Mouse (Mus musculus) heart, adult 8-10 months (tissue): ENCODE data around the gene Prtg. TPM values are rescaled to one million over a fixed set of nuclear protein-coding genes. Genes with fewer than 3 reads are reported as not detected.

ENCODE experiments used
- DNase-seq: peaks from one replicate; pipeline ENCODE4 v3.0.0; 2022; ENCODE audit warnings: low spot score
- total RNA-seq, 4 experiments: library from RNA; stranded (reverse); gene quantifications; 2 replicates each; pipeline ENCODE4 v1.2.4; 2022

Prtg gene
- total RNA-seq, 4 experiments from 2014 or later, result 0.06 to 0.17 (median 0.12) TPM; not detected in 1

GRCm38 (mm10) chr9:72862186-72862585 lies 55.5 kb downstream of the Prtg start:
- no peak for DNase-seq

- no peak for DNase-seq
Measured at GRCm38 (mm10) chr9:72862955-72863354, 56.3 kb downstream of the Prtg start.

GRCm38 (mm10) chr9:72863773-72864172 lies 57.1 kb downstream of the Prtg start:
- no peak for DNase-seq

- no peak for DNase-seq
Measured at GRCm38 (mm10) chr9:72867434-72867833, 60.8 kb downstream of the Prtg start.

GRCm38 (mm10) chr9:72868774-72869173 lies 62.1 kb downstream of the Prtg start:
- DNase-seq, result no peak

- peak; percentile 49 for DNase-seq
Measured at GRCm38 (mm10) chr9:72871506-72872297, 65.0 kb downstream of the Prtg start.

- no peak for DNase-seq
Measured at GRCm38 (mm10) chr9:72872298-72873130, 65.8 kb downstream of the Prtg start.

GRCm38 (mm10) chr9:72875878-72876277 lies 69.2 kb downstream of the Prtg start:
- DNase-seq, result no peak

GRCm38 (mm10) chr9:72877905-72878304 lies 71.2 kb downstream of the Prtg start:
- DNase-seq, result no peak

- DNase-seq, result no peak
Measured at GRCm38 (mm10) chr9:72878656-72879055, 72.0 kb downstream of the Prtg start.

- DNase-seq, result no peak
Measured at GRCm38 (mm10) chr9:72879601-72880000, 72.9 kb downstream of the Prtg start.

- peak; percentile 18 for DNase-seq
Measured at GRCm38 (mm10) chr9:72880225-72880960, 73.7 kb downstream of the Prtg start.

- DNase-seq, result peak; percentile 71
Measured at GRCm38 (mm10) chr9:72881026-72881768, 74.5 kb downstream of the Prtg start.

- DNase-seq, result peak; percentile 49
Measured at GRCm38 (mm10) chr9:72883940-72884339, 77.3 kb downstream of the Prtg start.

GRCm38 (mm10) chr9:72889777-72890176 lies 83.1 kb downstream of the Prtg start:
- DNase-seq, result no peak

- no peak for DNase-seq
Measured at GRCm38 (mm10) chr9:72890499-72891085, 83.9 kb downstream of the Prtg start.

- no peak for DNase-seq
Measured at GRCm38 (mm10) chr9:72892761-72893160, 86.1 kb downstream of the Prtg start.

GRCm38 (mm10) chr9:72894796-72895352 lies 88.2 kb downstream of the Prtg start:
- DNase-seq, result no peak

GRCm38 (mm10) chr9:72902057-72902456 lies 95.4 kb downstream of the Prtg start:
- no peak for DNase-seq

- DNase-seq, result no peak
Measured at GRCm38 (mm10) chr9:72902611-72903010, 95.9 kb downstream of the Prtg start.

- no peak for DNase-seq
Measured at GRCm38 (mm10) chr9:72906693-72907103, 100.0 kb downstream of the Prtg start.
